Mouse (Mus musculus) heart, postnatal 0 days (tissue): Measurements from ENCODE around the gene Il33. TPM values are rescaled to one million over a fixed set of nuclear protein-coding genes. Genes with fewer than 3 reads are reported as not detected.

Experiments used
- ATAC-seq: fragments of 200-750 bp; cut with Nextera tagmentation; 2 replicates; pipeline ENCODE4 v1.8.0; 2017; ENCODE audit warnings: low read depth, moderate number of reproducible peaks, moderate library complexity; ENCODE audit not compliant: insufficient read depth
- DNase-seq: peaks from one replicate; pipeline ENCODE4 v3.0.0-alpha.2; 2016; ENCODE audit warnings: low spot score
- H3K27ac ChIP-seq: fragments of 300-500 bp; sonication (generic); 2 replicates; pipeline ENCODE4 v1.5.1; 2014; ENCODE audit warnings: low read depth, mild to moderate bottlenecking
- H3K27me3 ChIP-seq: fragments of 300-500 bp; sonication (generic); 2 replicates; pipeline ENCODE4 v1.6.1; 2014; ENCODE audit warnings: low read length, mixed read lengths; ENCODE audit not compliant: control insufficient read depth, insufficient read depth
- H3K36me3 ChIP-seq: fragments of 300-500 bp; sonication (generic); replicated peaks from 2 replicates; pipeline ENCODE4 v1.6.1; 2014; ENCODE audit warnings: low read length, mixed read lengths; ENCODE audit not compliant: control insufficient read depth, insufficient read depth
- H3K4me1 ChIP-seq: fragments of 300-500 bp; sonication (generic); 2 replicates; pipeline ENCODE4 v1.6.1; 2014; ENCODE audit warnings: antibody characterized with exemption; ENCODE audit not compliant: control insufficient read depth, insufficient read depth
- H3K4me2 ChIP-seq: fragments of 300-500 bp; sonication (generic); 2 replicates; pipeline ENCODE4 v1.6.1; 2014; ENCODE audit warnings: low read depth, mild to moderate bottlenecking, low read length, moderate library complexity
- H3K4me3 ChIP-seq: fragments of 300-500 bp; sonication (generic); 2 replicates; pipeline ENCODE4 v1.5.1; 2014; ENCODE audit warnings: low read depth, low read length
- H3K9ac ChIP-seq: fragments of 300-500 bp; sonication (generic); replicated peaks from 2 replicates; pipeline ENCODE4 v1.6.1; 2014; ENCODE audit warnings: low read depth, low read length, mixed read lengths
- H3K9me3 ChIP-seq: fragments of 300-500 bp; sonication (generic); replicated peaks from 2 replicates; pipeline ENCODE4 v1.6.1; 2016; ENCODE audit warnings: low read length; ENCODE audit not compliant: control insufficient read depth
- CTCF ChIP-seq: IDR thresholded peaks from 2 replicates; pipeline ENCODE4 v1.5.1; 2016; ENCODE audit warnings: antibody characterized with exemption, control low read depth, low read depth
- EP300 ChIP-seq: IDR thresholded peaks from 2 replicates; pipeline ENCODE4 v1.6.1; 2016; ENCODE audit warnings: antibody characterized with exemption, low read depth
- WGBS: fragments of 180-500 bp; shearing (Covaris S2); extraction: QIAGEN DNeasy Blood & Tissue Kit; methylation state at CpG from one replicate; pipeline ENCODE4 v1.1.7; 2014; 5-methylcytosine and 5-hydroxymethylcytosine counted together
- polyA plus RNA-seq: library from polyadenylated mRNA; unstranded; fragments of >200 nt; fragmentation: Nextera tagmentation; extraction: Ambion mirVana; gene quantifications from 2 replicates; pipeline ENCODE4 v1.2.1, GENCODE M21; 2015
- total RNA-seq: library from RNA; depleted of rRNA; stranded (reverse); fragments of >200 nt; gene quantifications from 2 replicates; pipeline ENCODE4 v1.2.3, GENCODE M21; 2014; ENCODE audit warnings: low replicate concordance

Gene Il33
- total and polyA plus RNA-seq, 2 experiments from 2014 or later, result 1.4 to 4.2 TPM

GRCm38 (mm10) chr19:29979452-29980089 lies 54.7 kb downstream of the Il33 start:
- no peak for TF ChIP-seq CTCF
- no peak for TF ChIP-seq EP300
- Histone ChIP-seq H3K4me3 (no peak overlapping the region), H3K36me3 (no peaks in the 10 kb centered on the region), H3K4me2 (no peak overlapping the region), H3K9me3 (no peaks in the 10 kb centered on the region), H3K4me1 (no peaks in the 10 kb centered on the region), H3K27me3 (no peaks in the 10 kb centered on the region), H3K27ac (no peak overlapping the region), H3K9ac (no peak overlapping the region)
- 67% methylated on average over 8 of the region's 8 CpGs for WGBS
- ATAC-seq (no peak), DNase-seq (no peak)

DNA sequence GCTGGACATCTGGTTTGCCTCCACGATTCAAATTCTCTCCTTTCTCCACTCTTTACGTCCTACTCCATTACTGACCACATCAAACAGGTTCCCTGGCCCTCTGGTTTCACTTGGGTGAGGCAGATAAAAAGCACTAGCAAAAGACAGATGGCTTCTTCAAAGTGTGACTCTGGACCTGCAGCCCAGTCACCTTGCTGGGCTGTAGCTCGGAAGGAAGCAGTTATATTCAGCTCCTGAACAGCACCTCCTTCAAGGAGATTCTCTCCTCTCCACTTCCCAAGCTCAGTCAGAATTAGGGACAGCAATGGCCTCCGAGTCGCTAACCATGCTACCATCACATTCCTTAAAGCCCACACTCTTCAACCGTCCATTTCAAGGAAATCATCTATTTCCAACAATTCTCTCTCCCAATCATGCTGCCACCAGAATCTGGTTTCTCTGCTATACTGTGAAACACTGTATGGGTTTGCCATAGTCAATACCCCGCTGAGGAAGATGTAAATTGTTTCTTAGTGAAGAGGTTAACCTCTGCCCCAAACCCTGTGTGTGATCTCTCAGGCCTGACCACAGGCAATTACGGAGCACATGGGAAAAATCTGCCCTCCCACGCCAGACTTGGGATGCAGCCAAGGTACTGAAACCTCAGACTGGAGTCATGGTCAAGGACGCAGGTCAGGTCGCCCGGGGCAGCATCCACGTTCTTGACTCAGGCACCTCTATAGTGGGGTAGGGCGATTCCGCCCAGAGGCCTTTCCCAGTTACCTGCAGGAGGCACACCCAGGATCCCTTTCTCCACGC lies 59.5 kb downstream of the Il33 start:
- Histone ChIP-seq H3K9me3 (no peaks in the 10 kb centered on the region), H3K4me1 (0 out of 2 replicates have a peak, but pooled peaks cover 5% of the 10 kb centered on the region), H3K9ac (no peak overlapping the region), H3K4me3 (no peak overlapping the region), H3K27me3 (no peaks in the 10 kb centered on the region), H3K36me3 (no peaks in the 10 kb centered on the region), H3K27ac (no peak overlapping the region), H3K4me2 (no peak overlapping the region)
- ATAC-seq (no peak), DNase-seq (no peak)
- 66% methylated on average over 16 of the region's 16 CpGs for WGBS
- no peak for TF ChIP-seq EP300
- TF ChIP-seq CTCF, result no peak

- Histone ChIP-seq H3K4me2 (peak overlapping the region; percentile 36; the same call in 1 of the 2 replicates), H3K36me3 (no peaks in the 10 kb centered on the region), H3K27me3 (no peaks in the 10 kb centered on the region), H3K4me1 (0 out of 2 replicates have a peak, but pooled peaks cover 5% of the 10 kb centered on the region), H3K27ac (peak overlapping the region; percentile 74), H3K4me3 (no peak overlapping the region), H3K9me3 (no peaks in the 10 kb centered on the region), H3K9ac (no peak overlapping the region; the same call in 1 of the 2 replicates)
- peak; percentile 51 for DNase-seq
- peak; percentile 84 for ATAC-seq
- TF ChIP-seq CTCF (no peak), EP300 (peak; percentile 61; the same call in 1 of the 2 replicates)
- WGBS, result 37% methylated on average over 12 of the region's 12 CpGs
These were observed 61.7 kb downstream of the Il33 start for GRCm38 (mm10) chr19:29986464-29987091.

- no peak for DNase-seq
- Histone ChIP-seq H3K9me3 (no peaks in the 10 kb centered on the region), H3K9ac (no peak overlapping the region), H3K27ac (no peak overlapping the region), H3K4me1 (no peaks in the 10 kb centered on the region), H3K4me3 (no peak overlapping the region), H3K4me2 (no peak overlapping the region), H3K36me3 (no peaks in the 10 kb centered on the region), H3K27me3 (no peaks in the 10 kb centered on the region)
- ATAC-seq, result no peak
- 59% methylated on average over 12 of the region's 12 CpGs for WGBS
- TF ChIP-seq CTCF, result no peak
- TF ChIP-seq EP300, result no peak
These were observed 75.8 kb downstream of the Il33 start for GRCm38 (mm10) chr19:30000406-30001365.

DNA sequence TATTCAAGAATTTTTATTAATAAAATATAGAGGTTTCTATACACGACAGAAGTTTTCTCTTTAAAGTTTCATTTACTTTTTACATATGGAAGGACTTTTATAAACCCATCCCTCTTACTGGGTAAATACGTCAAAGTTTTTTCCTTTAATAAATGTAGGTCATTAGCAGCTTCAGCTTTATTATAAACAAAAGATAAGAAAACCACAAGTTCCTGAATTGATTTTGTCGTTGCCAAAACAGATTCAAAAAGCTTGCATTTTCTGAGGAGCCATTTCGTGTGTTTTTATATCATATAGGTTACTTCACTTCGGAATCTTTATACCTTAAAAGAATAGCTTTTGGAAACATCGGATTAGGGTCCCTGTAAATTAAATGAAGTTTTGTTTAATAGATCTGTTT lies 76.6 kb downstream of the Il33 start:
- Histone ChIP-seq H3K4me3 (no peak overlapping the region), H3K36me3 (no peaks in the 10 kb centered on the region), H3K4me1 (no peaks in the 10 kb centered on the region), H3K27me3 (no peaks in the 10 kb centered on the region), H3K4me2 (no peak overlapping the region), H3K9ac (no peak overlapping the region), H3K27ac (no peak overlapping the region), H3K9me3 (no peaks in the 10 kb centered on the region)
- ATAC-seq (no peak), DNase-seq (no peak)
- TF ChIP-seq EP300, result no peak
- TF ChIP-seq CTCF, result no peak
- WGBS, result 77% methylated on average over 6 of the region's 6 CpGs
